Mouse (Mus musculus) midbrain, embryonic 12.5 days (tissue): ENCODE measurements around the gene B3gnt3. TPM values are rescaled to one million over a fixed set of nuclear protein-coding genes. Genes with fewer than 3 reads are reported as not detected.
"Not testable (repeated sequence)": the region's sequence is repeated elsewhere in the genome, so short reads cannot be mapped to it uniquely, and the experiment has no call there.

Experiments used
- ATAC-seq: fragments of 200-750 bp; cut with Nextera tagmentation; 2 replicates; pipeline ENCODE4 v1.8.0; 2017; ENCODE audit warnings: low read depth, moderate TSS enrichment, moderate library complexity; ENCODE audit not compliant: low FRiP score
- H3K27ac ChIP-seq: fragments of 300-500 bp; sonication (generic); replicated peaks from 2 replicates; pipeline ENCODE4 v1.5.1; 2016; ENCODE audit warnings: mild to moderate bottlenecking
- H3K27me3 ChIP-seq: fragments of 300-500 bp; sonication (generic); 2 replicates; pipeline ENCODE4 v1.6.1; 2016; ENCODE audit warnings: mild to moderate bottlenecking
- H3K36me3 ChIP-seq: fragments of 300-500 bp; sonication (generic); 2 replicates; pipeline ENCODE4 v1.6.1; 2016
- H3K4me1 ChIP-seq: fragments of 300-500 bp; sonication (generic); 2 replicates; pipeline ENCODE4 v1.6.1; 2016
- H3K4me2 ChIP-seq: fragments of 300-500 bp; sonication (generic); replicated peaks from 2 replicates; pipeline ENCODE4 v1.6.1; 2016; ENCODE audit warnings: mild to moderate bottlenecking, moderate library complexity
- H3K4me3 ChIP-seq: fragments of 300-500 bp; sonication (generic); 2 replicates; pipeline ENCODE4 v1.5.1; 2016; ENCODE audit warnings: mild to moderate bottlenecking
- H3K9ac ChIP-seq: fragments of 300-500 bp; sonication (generic); replicated peaks from 2 replicates; pipeline ENCODE4 v1.6.1; 2016; ENCODE audit warnings: mild to moderate bottlenecking, moderate library complexity
- H3K9me3 ChIP-seq: fragments of 300-500 bp; sonication (generic); 2 replicates; pipeline ENCODE4 v1.6.1; 2016; ENCODE audit warnings: mild to moderate bottlenecking
- WGBS: fragments of 180-500 bp; shearing (Covaris S2); methylation state at CpG from one replicate; pipeline ENCODE4 v1.1.7; 2016; 5-methylcytosine and 5-hydroxymethylcytosine counted together
- polyA plus RNA-seq: library from polyadenylated mRNA; unstranded; fragments of >200 nt; fragmentation: Nextera tagmentation; extraction: Ambion mirVana; gene quantifications from 2 replicates; pipeline ENCODE4 v1.2.1, GENCODE M21; 2016

Gene B3gnt3
- polyA plus RNA-seq, 1 experiment from 2014 or later = 0.66 TPM

DNA sequence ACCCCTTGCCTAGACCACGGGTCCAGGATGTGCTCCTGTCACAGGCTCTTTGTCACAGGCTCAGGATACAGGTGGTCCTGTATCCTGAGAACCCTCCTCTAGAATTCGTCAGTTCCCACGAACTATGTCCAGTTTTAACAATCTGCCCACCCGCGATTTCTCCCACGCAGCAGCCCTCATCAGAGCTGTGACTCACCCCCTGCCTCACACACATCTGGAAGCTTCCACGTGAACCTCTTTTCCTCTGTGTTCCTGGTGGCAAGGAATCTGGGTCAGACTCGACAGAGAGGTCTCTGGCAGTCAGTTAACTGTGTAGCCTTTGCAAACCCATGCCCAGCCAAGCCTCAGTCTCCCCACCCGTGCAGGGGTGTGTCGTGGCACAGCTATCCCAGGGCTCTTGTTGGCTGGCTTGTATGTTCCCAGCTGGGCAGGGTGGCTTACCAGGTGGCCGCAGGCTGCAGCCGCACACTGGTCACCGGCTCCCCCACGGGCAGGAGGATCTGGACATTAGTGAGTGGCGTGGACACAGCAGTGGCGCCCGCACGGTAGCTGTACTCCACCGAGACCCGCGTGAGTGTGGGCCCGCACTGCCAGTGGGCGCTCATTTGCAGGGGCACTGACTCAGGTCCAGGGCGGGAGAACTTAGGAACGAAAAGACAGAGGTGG lies 7.7 kb upstream of the B3gnt3 start:
- peak overlapping the region; percentile 44 for H3K4me2 ChIP-seq
- peaks cover 51% of the 10 kb centered on the region for H3K27me3 ChIP-seq

DNA sequence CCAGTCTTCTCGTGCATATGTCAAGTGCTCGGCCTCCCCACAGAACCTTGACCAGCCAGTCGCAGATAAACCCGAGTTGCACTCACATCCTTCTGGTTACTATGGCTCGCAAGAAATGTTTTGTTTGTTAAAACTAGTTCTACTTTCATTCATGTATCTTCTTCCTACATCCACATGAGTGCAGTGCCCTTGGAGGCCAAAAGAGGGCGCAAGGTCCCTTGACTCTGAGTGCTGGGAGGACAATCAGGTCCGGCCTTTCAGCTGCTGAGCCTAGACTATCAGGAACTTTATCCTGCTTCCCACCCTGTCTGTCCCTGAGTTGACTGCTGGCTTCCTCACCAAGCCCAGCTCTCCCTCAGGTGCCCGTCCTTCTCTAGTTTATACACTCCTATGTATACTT lies 6.3 kb upstream of the B3gnt3 start:
- Histone ChIP-seq H3K27ac (no peak overlapping the region), H3K4me3 (no peak overlapping the region), H3K9ac (no peak overlapping the region), H3K36me3 (peaks cover 12% of the 10 kb centered on the region; the same call in 1 of the 2 replicates), H3K27me3 (peaks cover 58% of the 10 kb centered on the region), H3K4me2 (no peak overlapping the region), H3K9me3 (no peaks in the 10 kb centered on the region), H3K4me1 (0 out of 2 replicates have a peak, but pooled peaks cover 4% of the 10 kb centered on the region)
- WGBS = 32% methylated on average over 8 of the region's 8 CpGs
- no peak for ATAC-seq

More for the DNA sequence above, 7.7 kb upstream of the B3gnt3 start:
- Histone ChIP-seq H3K4me1 (0 out of 2 replicates have a peak, but pooled peaks cover 4% of the 10 kb centered on the region), H3K9ac (no peak overlapping the region), H3K27ac (no peak overlapping the region), H3K9me3 (no peaks in the 10 kb centered on the region), H3K36me3 (peaks cover 21% of the 10 kb centered on the region; the same call in 1 of the 2 replicates), H3K4me3 (no peak overlapping the region)
- ATAC-seq = peak; percentile 50; the same call in 1 of the 2 replicates
- 40% methylated on average over 25 of the region's 25 CpGs for WGBS

DNA sequence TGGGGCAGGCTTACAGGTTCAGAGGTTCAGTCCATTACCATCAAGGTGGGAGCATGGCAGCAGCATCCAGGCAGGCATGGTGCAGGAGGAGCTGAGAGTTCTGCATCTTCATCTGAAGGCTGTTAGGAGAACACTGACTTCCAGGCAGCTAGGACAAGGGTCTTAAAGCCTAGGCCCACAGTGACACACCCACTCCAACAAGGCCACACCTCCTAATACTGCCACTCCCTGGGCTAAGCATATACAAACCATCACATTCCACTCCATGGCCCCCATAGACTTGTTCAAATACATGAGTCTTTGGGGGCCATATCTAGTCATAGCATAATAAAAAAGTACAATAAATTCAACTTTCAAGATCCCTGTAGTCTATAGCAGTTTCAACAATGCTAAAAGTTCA lies 1.8 kb upstream of the B3gnt3 start:
- H3K4me1 ChIP-seq, H3K36me3 ChIP-seq, H3K27ac ChIP-seq, H3K9me3 ChIP-seq, H3K4me3 ChIP-seq, H3K4me2 ChIP-seq, ATAC-seq, H3K9ac ChIP-seq: not testable (repeated sequence)
- peaks cover 80% of the 10 kb centered on the region for H3K27me3 ChIP-seq

DNA sequence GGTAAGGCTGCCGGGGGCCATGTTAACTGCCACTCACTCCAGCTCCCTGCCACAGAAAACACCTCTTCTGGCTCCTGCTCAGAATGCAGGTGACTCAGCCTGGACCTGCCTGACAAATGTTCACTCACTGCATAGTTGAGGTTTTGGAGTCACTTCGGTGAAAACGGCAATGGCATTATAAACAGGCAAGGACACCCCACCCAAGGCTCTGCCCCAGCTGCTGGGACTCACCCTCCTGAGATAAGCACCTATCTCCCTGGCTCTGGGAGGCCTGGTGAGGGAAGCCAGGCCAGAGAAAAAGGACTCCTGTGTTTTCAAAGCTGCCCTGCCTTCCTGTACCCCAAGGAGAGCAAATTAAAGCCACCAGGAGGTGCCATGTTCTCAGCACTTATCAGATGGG lies 1.3 kb upstream of the B3gnt3 start:
- Histone ChIP-seq H3K27ac (no peak overlapping the region), H3K4me3 (no peak overlapping the region), H3K9me3 (no peaks in the 10 kb centered on the region), H3K27me3 (peaks cover 80% of the 10 kb centered on the region), H3K9ac (no peak overlapping the region), H3K4me2 (no peak overlapping the region), H3K36me3 (no peaks in the 10 kb centered on the region), H3K4me1 (peaks cover 5% of the 10 kb centered on the region; the same call in 1 of the 2 replicates)
- 85% methylated on average over 3 of the region's 3 CpGs for WGBS
- ATAC-seq = no peak

DNA sequence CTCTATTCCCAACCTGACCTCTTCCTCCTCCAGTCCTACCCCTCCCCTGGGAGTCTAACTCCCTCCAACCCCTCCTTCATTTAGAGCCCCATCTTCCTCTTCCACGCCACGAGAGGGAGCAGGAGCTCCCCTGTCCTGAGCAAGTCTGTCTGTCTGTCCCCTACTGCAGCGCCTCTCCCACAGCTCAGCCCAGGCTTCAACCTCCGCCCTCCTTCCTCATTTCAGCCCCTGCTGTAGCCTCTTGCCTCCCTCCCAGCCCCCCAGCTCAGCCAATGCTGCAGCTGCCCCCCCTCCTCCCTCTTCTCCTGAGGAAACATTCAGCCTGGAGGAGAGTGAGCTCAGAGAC lies 471 bp upstream of the B3gnt3 start:
- Histone ChIP-seq H3K27ac (no peak overlapping the region), H3K4me3 (no peak overlapping the region), H3K9me3 (no peaks in the 10 kb centered on the region), H3K4me1 (peaks cover 5% of the 10 kb centered on the region; the same call in 1 of the 2 replicates), H3K36me3 (no peaks in the 10 kb centered on the region), H3K4me2 (no peak overlapping the region), H3K9ac (no peak overlapping the region), H3K27me3 (peaks cover 80% of the 10 kb centered on the region)
- WGBS = 28% methylated on average over 4 of the region's 4 CpGs
- ATAC-seq = no peak

DNA sequence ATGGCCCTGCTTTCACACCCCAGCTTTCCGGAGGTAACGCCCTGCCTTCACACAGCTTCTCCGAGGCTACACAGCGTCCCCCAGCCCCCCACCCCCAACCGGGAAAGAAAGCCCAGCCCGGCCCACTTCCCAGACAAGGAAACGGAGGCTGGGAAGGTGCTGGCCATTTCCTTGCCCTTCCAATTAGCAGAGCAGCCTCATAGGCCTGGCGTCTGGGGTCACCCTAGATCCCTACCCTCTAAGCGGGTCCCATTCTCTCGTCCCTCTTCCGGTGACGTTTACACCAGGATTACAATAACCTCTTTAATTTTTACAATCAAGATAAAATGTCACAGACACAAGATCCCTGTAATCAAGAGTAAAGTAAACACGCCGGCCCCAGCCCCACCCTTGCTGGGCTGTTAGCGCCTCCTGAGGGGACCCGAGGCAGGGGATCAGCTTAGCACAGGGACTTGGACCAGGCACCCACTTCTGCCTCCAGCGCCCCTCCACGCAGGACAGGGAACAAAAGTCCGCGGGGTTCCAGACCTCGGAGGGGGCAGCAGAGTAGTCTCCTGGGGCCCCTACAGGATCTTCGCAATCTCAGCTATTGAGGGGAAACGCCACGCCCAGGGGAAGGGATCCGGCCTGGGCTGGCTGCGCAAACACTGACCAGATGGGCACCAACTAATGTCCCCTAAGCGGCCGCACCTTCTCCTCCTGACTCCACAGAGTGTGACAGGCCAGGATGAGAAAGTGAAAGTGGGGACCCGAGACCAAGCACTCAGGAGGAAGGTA lies 908 bp downstream of the B3gnt3 start:
- H3K9ac ChIP-seq = no peak overlapping the region; the same call in 1 of the 2 replicates
- no peak overlapping the region for H3K27ac ChIP-seq
- H3K9me3 ChIP-seq = no peaks in the 10 kb centered on the region
- H3K4me1 ChIP-seq = peaks cover 5% of the 10 kb centered on the region; the same call in 1 of the 2 replicates
- H3K4me3 ChIP-seq = 0 out of 2 replicates have a peak overlapping the region, but pooled peaks have one; percentile 0
- no peaks in the 10 kb centered on the region for H3K36me3 ChIP-seq
- H3K27me3 ChIP-seq = peaks cover 84% of the 10 kb centered on the region
- H3K4me2 ChIP-seq = 0 out of 2 replicates have a peak overlapping the region, but pooled peaks have one; percentile 4
- peak; percentile 16; the same call in 1 of the 2 replicates for ATAC-seq
- 12% methylated on average over 29 of the region's 29 CpGs for WGBS

DNA sequence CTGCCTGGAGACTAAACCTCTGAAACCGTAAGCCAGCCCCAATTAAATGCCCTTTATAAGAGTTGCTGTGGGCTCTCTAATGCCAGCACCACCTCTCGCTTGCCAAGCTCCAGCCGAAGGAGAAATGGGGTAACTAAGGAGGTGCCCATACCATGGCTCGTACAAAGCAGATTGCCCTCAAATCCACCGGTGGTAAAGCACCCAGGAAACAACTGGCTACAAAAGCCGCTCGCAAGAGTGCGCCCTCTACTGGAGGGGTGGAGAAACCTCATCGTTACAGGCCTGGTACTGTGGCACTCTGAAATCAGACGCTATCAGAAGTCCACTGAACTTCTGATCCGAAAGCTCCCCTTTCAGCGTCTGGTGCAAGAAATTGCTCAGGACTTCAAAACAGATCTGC lies 6.1 kb downstream of the B3gnt3 start:
- not testable (repeated sequence) for ATAC-seq, H3K4me3 ChIP-seq, H3K9ac ChIP-seq, H3K36me3 ChIP-seq, H3K27ac ChIP-seq, H3K9me3 ChIP-seq, H3K4me2 ChIP-seq
- WGBS = 66% methylated on average over 12 of the region's 12 CpGs
- peaks cover 90% of the 10 kb centered on the region for H3K27me3 ChIP-seq
- peaks cover 12% of the 10 kb centered on the region; the same call in 1 of the 2 replicates for H3K4me1 ChIP-seq

DNA sequence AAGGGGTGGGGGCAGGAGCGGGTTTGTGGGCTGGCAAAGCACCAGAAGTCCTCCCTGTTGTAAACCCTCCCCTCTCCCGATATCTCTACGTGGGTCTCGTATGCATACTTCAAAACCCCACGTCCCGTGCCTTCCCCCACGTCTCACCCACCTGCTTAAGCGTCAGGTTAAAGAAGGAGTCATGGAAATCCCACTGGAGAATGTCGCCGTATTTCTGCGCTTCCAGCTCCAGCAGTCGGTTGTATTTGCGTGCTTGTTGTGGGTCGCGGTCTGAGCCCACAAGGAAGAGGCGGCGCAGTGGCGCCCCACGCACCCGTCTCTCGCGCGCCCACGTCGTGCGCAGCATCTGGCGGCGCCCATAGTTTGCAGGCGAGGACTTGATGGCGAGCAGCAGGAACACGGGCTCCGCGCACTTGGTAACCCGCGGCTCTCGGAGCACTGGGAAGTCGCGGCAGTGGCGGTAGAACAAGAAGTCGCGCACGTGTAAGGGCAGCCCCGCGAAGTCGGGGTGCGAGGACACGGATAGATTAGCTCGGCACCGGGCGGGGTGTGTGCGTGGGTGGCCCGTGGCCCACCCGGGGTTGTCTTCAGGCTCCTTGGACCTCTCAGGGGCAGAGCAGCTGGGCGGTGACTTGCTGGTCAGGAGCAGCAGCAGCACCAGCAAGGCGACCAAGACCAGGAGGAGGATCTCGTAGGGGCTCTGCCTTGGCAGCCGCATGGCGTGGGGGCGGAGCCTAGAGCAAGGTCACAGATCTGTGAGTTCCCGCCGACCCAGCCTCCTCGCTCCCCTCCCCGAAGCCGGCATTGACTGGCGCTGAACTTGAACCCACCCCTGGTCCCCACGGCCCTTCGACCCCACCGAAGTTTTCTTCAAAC lies 8.2 kb downstream of the B3gnt3 start:
- Histone ChIP-seq H3K9me3 (no peaks in the 10 kb centered on the region), H3K4me3 (peak overlapping the region; percentile 15), H3K27me3 (peaks cover 90% of the 10 kb centered on the region), H3K4me1 (peaks cover 12% of the 10 kb centered on the region; the same call in 1 of the 2 replicates), H3K9ac (no peak overlapping the region), H3K4me2 (peak overlapping the region; percentile 21), H3K27ac (no peak overlapping the region), H3K36me3 (no peaks in the 10 kb centered on the region)
- no peak for ATAC-seq
- WGBS = 7% methylated on average over 68 of the region's 68 CpGs

DNA sequence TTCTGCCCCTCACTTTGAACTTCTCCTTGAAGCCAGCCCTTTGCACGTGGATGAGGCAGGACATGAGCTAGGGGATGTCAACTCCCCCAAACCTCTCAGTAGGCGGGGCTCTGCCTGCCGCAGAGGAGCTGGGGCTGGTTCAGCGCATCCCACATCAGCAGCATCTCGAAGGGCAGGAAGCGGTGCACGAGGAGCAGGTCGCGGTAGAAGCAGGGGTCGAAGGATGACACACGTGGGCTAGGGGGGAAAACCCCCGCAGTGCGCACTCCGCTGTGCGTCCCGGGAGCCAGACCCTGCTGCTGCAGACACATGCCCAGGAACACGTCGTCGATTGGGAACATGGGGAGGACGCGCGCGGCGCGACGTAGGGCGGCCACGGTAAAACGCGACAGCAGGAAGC lies 9.1 kb downstream of the B3gnt3 start:
- no peak overlapping the region for H3K27ac ChIP-seq
- H3K4me1 ChIP-seq = peaks cover 12% of the 10 kb centered on the region; the same call in 1 of the 2 replicates
- H3K4me2 ChIP-seq = no peak overlapping the region
- no peak overlapping the region for H3K9ac ChIP-seq
- no peaks in the 10 kb centered on the region for H3K9me3 ChIP-seq
- no peak for ATAC-seq
- WGBS = 2% methylated on average over 30 of the region's 30 CpGs
- H3K4me3 ChIP-seq = no peak overlapping the region
- peaks cover 94% of the 10 kb centered on the region for H3K27me3 ChIP-seq
- H3K36me3 ChIP-seq = no peaks in the 10 kb centered on the region

DNA sequence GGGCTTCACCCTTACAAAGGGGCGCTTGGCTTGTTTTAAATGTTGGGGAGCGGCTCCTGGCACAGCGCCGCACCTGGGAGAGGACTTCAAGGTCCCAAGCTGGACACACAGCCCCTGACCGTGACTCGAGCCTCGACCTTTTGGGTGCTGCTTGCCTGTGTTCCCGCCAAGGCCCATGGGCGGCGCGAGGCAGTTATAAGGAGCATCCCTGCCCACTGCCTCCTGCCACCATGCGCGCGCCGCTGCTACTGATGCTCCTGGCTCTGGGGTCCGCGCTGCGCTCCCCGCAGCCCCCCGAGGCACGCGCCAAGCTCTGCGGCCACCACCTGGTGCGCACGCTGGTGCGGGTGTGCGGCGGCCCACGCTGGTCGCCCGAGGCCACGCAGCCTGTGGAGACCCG lies 12.6 kb downstream of the B3gnt3 start, which contains the start of gene Insl3:
Insl3 (plus strand) TSS at position 187 of the 400 bp plus-strand sequence.
- no peak within 1 kb of the TSS for H3K4me2 ChIP-seq
- H3K27ac ChIP-seq = no peak within 1 kb of the TSS
- H3K4me1 ChIP-seq = peaks cover 28% of the 10 kb centered on the region
- ATAC-seq = no peak
- peaks cover 100% of the 10 kb centered on the region for H3K27me3 ChIP-seq
- H3K4me3 ChIP-seq = no peak within 1 kb of the TSS
- H3K36me3 ChIP-seq = no peaks in the 10 kb centered on the region
- H3K9ac ChIP-seq = no peak within 1 kb of the TSS
- no peaks in the 10 kb centered on the region for H3K9me3 ChIP-seq
- WGBS = 4% methylated on average over 31 of the region's 33 CpGs

DNA sequence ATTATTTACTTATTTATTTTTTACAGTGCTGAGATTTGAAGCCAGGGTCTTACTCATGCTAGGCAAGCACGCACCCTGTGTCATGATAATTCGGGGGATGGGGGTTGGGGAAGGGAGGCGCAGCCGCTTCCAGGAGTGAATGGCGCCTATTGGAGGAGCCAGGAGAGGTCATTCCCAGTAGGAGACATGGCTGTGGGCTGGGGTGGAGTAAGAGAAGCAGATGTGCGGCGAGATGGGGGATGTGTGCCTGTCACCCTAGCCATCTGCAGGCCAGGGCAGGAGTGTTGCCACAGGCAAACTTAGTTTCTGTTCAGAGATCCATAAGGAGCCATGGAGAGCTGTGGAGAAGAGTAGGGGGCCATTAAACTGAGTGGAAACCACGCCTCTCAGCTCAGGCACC lies 14.0 kb downstream of the B3gnt3 start:
- H3K9ac ChIP-seq = no peak overlapping the region
- H3K4me2 ChIP-seq = no peak overlapping the region
- H3K4me1 ChIP-seq = peaks cover 18% of the 10 kb centered on the region
- no peak overlapping the region for H3K4me3 ChIP-seq
- no peaks in the 10 kb centered on the region for H3K36me3 ChIP-seq
- H3K27me3 ChIP-seq = peaks cover 100% of the 10 kb centered on the region
- H3K27ac ChIP-seq = no peak overlapping the region
- WGBS = 5% methylated on average over 8 of the region's 8 CpGs
- H3K9me3 ChIP-seq = no peaks in the 10 kb centered on the region
- no peak for ATAC-seq
